Mouse (Mus musculus) CH12.LX (cell line): ENCODE measurements around the gene Figla.

Experiments
- CTCF ChIP-seq, 2 experiments: IDR thresholded peaks in 1 of 2; conservative IDR thresholded peaks in 1 of 2; 2 replicates each; pipeline ENCODE4 v1.5.1; 2011 to 2012; ENCODE audit warnings: low read depth in 2 of 2, low read length in 2 of 2, improper control_type of control experiment in 1 of 2, inconsistent platforms in 1 of 2, mild to moderate bottlenecking in 1 of 2, moderate library complexity in 1 of 2
- JUND ChIP-seq: conservative IDR thresholded peaks from 2 replicates; pipeline ENCODE4 v1.6.1; 2011; ENCODE audit warnings: low read depth, low read length, improper control_type of control experiment
- MAZ ChIP-seq: IDR thresholded peaks from 2 replicates; pipeline ENCODE4 v1.6.1; 2012; ENCODE audit warnings: low read depth, mild to moderate bottlenecking, inconsistent platforms, low read length, improper control_type of control experiment, moderate library complexity
- POLR2A ChIP-seq: IDR thresholded peaks from 2 replicates; pipeline ENCODE4 v1.6.1; 2011; ENCODE audit warnings: low read depth, mild to moderate bottlenecking, improper control_type of control experiment, low read length
- RAD21 ChIP-seq: IDR thresholded peaks from 2 replicates; pipeline ENCODE4 v1.6.1; 2011; ENCODE audit warnings: low read depth, mild to moderate bottlenecking, low read length, improper control_type of control experiment, moderate library complexity
- TBP ChIP-seq: conservative IDR thresholded peaks from 2 replicates; pipeline ENCODE4 v1.6.1; 2011; ENCODE audit warnings: low read depth, low read length, improper control_type of control experiment

DNA sequence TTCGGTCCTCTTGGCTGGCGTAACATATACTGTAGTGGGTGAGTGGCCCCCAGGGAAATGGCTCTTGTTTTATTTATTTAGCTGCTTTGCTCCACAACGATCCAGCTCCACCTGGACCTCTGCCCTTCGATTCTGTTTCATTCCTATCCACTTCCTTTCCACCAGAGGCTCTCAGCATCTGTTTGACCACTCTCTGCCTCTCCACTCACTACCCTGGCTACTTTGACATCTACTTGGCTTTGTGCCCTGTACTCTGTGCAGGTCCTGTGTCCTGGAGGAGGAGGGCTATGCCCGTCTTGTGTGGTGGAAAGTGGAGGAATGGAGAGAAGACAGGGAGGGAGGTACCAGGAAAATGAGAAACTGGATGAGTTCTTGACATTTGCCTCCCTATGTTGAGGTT lies 46.3 kb downstream of the Figla start:
- TF ChIP-seq RAD21 (no peak), POLR2A (no peak), CTCF (conservative IDR thresholded peaks at IDR 0.05 in 1 of 2, IDR thresholded peaks at IDR 0.05 in 1 of 2; ENCODE audit: low read depth in 2 of 2, low read length in 2 of 2) (no peak), TBP (no peak), MAZ (no peak), JUND (no peak)
